ENCODE assay signal across 9 mouse cellular contexts in genomic region chr4:119077084-119077682, GRCm38 (mm10). TPM values are rescaled to one million over a fixed set of nuclear protein-coding genes. Genes with fewer than 3 reads are reported as not detected.
DNase-seq lines count a peak whose midpoint lies in the region; ATAC-seq and TF ChIP-seq lines count a peak whose summit lies in the region.
"Had no signal": no experiment of that assay in that cellular context is flagged by ENCODE, and none has a peak within 500 bp of the region (broad histone marks: within the 10 kb centered on the region; RNA-seq: fewer than 3 reads in every experiment).

No protein-coding gene starts in this region.

- TF ChIP-seq POLR2A in kidney, adult 2 months (IDR thresholded peaks at IDR 0.05; ENCODE audit: low read depth, low read length): no peak
- no peak for TF ChIP-seq POLR2A in cortical plate, adult 2 months (IDR thresholded peaks at IDR 0.05; ENCODE audit: extremely low read depth, insufficient read depth, low read length)

- H3K27me3 ChIP-seq in kidney, adult 2 months (replicated peaks; ENCODE audit: control insufficient read depth, insufficient read depth, low read length): no peaks in the 10 kb centered on the region
- peaks cover 8% of the 10 kb centered on the region; the same call in 1 of the 2 replicates for H3K27me3 ChIP-seq in kidney, embryonic 16.5 days (ENCODE audit: insufficient read depth, low read length)
- H3K27me3 ChIP-seq in liver, embryonic 11.5 days (replicated peaks; ENCODE audit: control insufficient read depth, insufficient read depth, low read length): peaks cover 18% of the 10 kb centered on the region
- H3K27me3 ChIP-seq in stomach, embryonic 16.5 days (ENCODE audit: control insufficient read depth, insufficient read depth, low read length): no peaks in the 10 kb centered on the region

- H3K4me1 ChIP-seq in kidney, adult 2 months (ENCODE audit: control insufficient read depth, insufficient read depth, low read length): no peaks in the 10 kb centered on the region
- peaks cover 13% of the 10 kb centered on the region for H3K4me1 ChIP-seq in kidney, embryonic 16.5 days (ENCODE audit: insufficient read depth, low read length)
- no peaks in the 10 kb centered on the region for H3K4me1 ChIP-seq in cortical plate, adult 2 months (ENCODE audit: control insufficient read depth, insufficient read depth, low read length)
- peaks cover 5% of the 10 kb centered on the region for H3K4me1 ChIP-seq in liver, embryonic 11.5 days (replicated peaks; ENCODE audit: control insufficient read depth, insufficient read depth, low read length)
- peaks cover 27% of the 10 kb centered on the region for H3K4me1 ChIP-seq in stomach, embryonic 16.5 days (ENCODE audit: control insufficient read depth, insufficient read depth, low read length)

- DNase-seq in kidney, adult 2 months: peak; percentile 53
- peak; percentile 75 for DNase-seq in adipocyte (ENCODE audit: low spot score)
- DNase-seq in heart, postnatal 10 days: peak; percentile 52 to 68
- no peak for DNase-seq in liver, embryonic 11.5 days (ENCODE audit: low spot score)
- DNase-seq in urinary bladder, postnatal 10 days (ENCODE audit: low spot score): no peak

- no peaks in the 10 kb centered on the region for H3K9me3 ChIP-seq in kidney, embryonic 16.5 days (ENCODE audit: low read length)
- no peaks in the 10 kb centered on the region for H3K9me3 ChIP-seq in liver, embryonic 11.5 days (ENCODE audit: control insufficient read depth, low read length)
- H3K9me3 ChIP-seq in stomach, embryonic 16.5 days (replicated peaks; ENCODE audit: control insufficient read depth, low read length): no peaks in the 10 kb centered on the region
- H3K9me3 ChIP-seq: neural tube, embryonic 13.5 days had no signal

- ATAC-seq in kidney, embryonic 16.5 days (ENCODE audit: low FRiP score, low TSS enrichment): no peak
- ATAC-seq in liver, embryonic 11.5 days (replicated peaks; ENCODE audit: low FRiP score): peak; percentile 89
- ATAC-seq in stomach, embryonic 16.5 days (ENCODE audit: insufficient read depth, low FRiP score): no peak

- 51% methylated on average over 13 of the region's 13 CpGs for WGBS in kidney, adult 2 months
- 47% methylated on average over 13 of the region's 13 CpGs for WGBS in kidney, embryonic 16.5 days
- 25% methylated on average over 13 of the region's 13 CpGs for WGBS in liver, embryonic 11.5 days
- 41% methylated on average over 13 of the region's 13 CpGs for WGBS in stomach, embryonic 16.5 days

- H3K9ac ChIP-seq in kidney, embryonic 16.5 days (replicated peaks; ENCODE audit: low read length): no peak overlapping the region
- 0 out of 2 replicates have a peak overlapping the region, but pooled peaks have one; percentile 44 for H3K9ac ChIP-seq in liver, embryonic 11.5 days (ENCODE audit: low read depth, low read length)
- H3K9ac ChIP-seq in stomach, embryonic 16.5 days (ENCODE audit: low read length): peak overlapping the region; percentile 26; the same call in 1 of the 2 replicates
- H3K9ac ChIP-seq: neural tube, embryonic 13.5 days had no signal

- no peak overlapping the region for H3K4me3 ChIP-seq in kidney, adult 2 months (ENCODE audit: insufficient read depth, low read depth, low read length)
- no peak overlapping the region for H3K4me3 ChIP-seq in kidney, embryonic 16.5 days (ENCODE audit: low read length)
- H3K4me3 ChIP-seq in cortical plate, adult 2 months (ENCODE audit: insufficient read depth, low read length): no peak overlapping the region
- H3K4me3 ChIP-seq in liver, embryonic 11.5 days (ENCODE audit: low read depth, low read length): no peak overlapping the region
- H3K4me3 ChIP-seq in stomach, embryonic 16.5 days (replicated peaks; ENCODE audit: low read length): no peak overlapping the region
- H3K4me3 ChIP-seq: neural tube, embryonic 13.5 days had no signal

- no peaks in the 10 kb centered on the region for H3K36me3 ChIP-seq in kidney, adult 2 months (ENCODE audit: control insufficient read depth, insufficient read depth, low read length)
- H3K36me3 ChIP-seq in kidney, embryonic 16.5 days (ENCODE audit: insufficient read depth, low read length): no peaks in the 10 kb centered on the region
- H3K36me3 ChIP-seq in liver, embryonic 11.5 days (ENCODE audit: control insufficient read depth, insufficient read depth, low read length): no peaks in the 10 kb centered on the region
- no peaks in the 10 kb centered on the region for H3K36me3 ChIP-seq in stomach, embryonic 16.5 days (ENCODE audit: control insufficient read depth, insufficient read depth, low read length)
- H3K36me3 ChIP-seq: neural tube, embryonic 13.5 days had no signal

- intact Hi-C loops in heart, postnatal 10 days (cut with DNase I): no loop called here

- H3K27ac ChIP-seq in kidney, adult 2 months (ENCODE audit: insufficient read depth, low read depth, low read length): 0 out of 2 replicates have a peak overlapping the region, but pooled peaks have one; percentile 7
- H3K27ac ChIP-seq in kidney, embryonic 16.5 days (ENCODE audit: low read length): no peak overlapping the region
- H3K27ac ChIP-seq in cortical plate, adult 2 months (ENCODE audit: insufficient read depth, low read length): peak overlapping the region; percentile 44; the same call in 1 of the 2 replicates
- H3K27ac ChIP-seq in liver, embryonic 11.5 days (ENCODE audit: low read depth, low read length): peak overlapping the region; percentile 84
- peak overlapping the region; percentile 46 for H3K27ac ChIP-seq in stomach, embryonic 16.5 days (ENCODE audit: low read length)
- H3K27ac ChIP-seq: neural tube, embryonic 13.5 days had no signal

- TF ChIP-seq CTCF in kidney, adult 2 months (conservative IDR thresholded peaks at IDR 0.05; ENCODE audit: insufficient read depth, insufficient read length, low read depth, low read length): no peak
- no peak for TF ChIP-seq CTCF in cortical plate, adult 2 months (IDR thresholded peaks at IDR 0.05; ENCODE audit: extremely low read depth, insufficient read depth, low read length)

- H3K4me2 ChIP-seq in kidney, embryonic 16.5 days (replicated peaks; ENCODE audit: low read depth, low read length): no peak overlapping the region
- peak overlapping the region; percentile 49 for H3K4me2 ChIP-seq in liver, embryonic 11.5 days
- H3K4me2 ChIP-seq in stomach, embryonic 16.5 days (ENCODE audit: low read depth, low read length): no peak overlapping the region
- H3K4me2 ChIP-seq: neural tube, embryonic 13.5 days had no signal

RNA-seq across cellular contexts. Expression of gene Slc2a1, which starts 31.3 kb away (rescaled TPM):
- 78.4 and 89.6 TPM in 2 replicates for polyA plus RNA-seq in kidney, adult 2 months (2012; rRNA removed)
- polyA plus RNA-seq in kidney, embryonic 16.5 days (2015; fragmentation: Nextera tagmentation; extraction: Ambion mirVana): 98.6 and 98.8 TPM in 2 replicates
- polyA plus RNA-seq in cortical plate, adult 2 months (2012; rRNA removed): 112 and 125 TPM in 2 replicates
- 1 to 10 TPM; 5.1 to 7.7 TPM for total RNA-seq in heart, postnatal 10 days (2021)
- 150 and 153 TPM in 2 replicates for polyA plus RNA-seq in liver, embryonic 11.5 days (2014; fragmentation: Nextera tagmentation; extraction: Ambion mirVana)
- polyA plus RNA-seq in stomach, embryonic 16.5 days (2015; fragmentation: Nextera tagmentation; extraction: Ambion mirVana): 142 and 155 TPM in 2 replicates

Comparison
In these comparisons a context has a peak if more than half of its experiments do, and no peak if none do; other contexts are left out.
1. DNase-seq: peak in kidney, adult 2 months (single experiment), adipocyte (single experiment) and heart, postnatal 10 days (2 of 2); none in liver, embryonic 11.5 days (single experiment) and urinary bladder, postnatal 10 days (single experiment).